Mouse (Mus musculus) liver, embryonic 16.5 days (tissue): ENCODE measurements around the gene Rab43. TPM values are rescaled to one million over a fixed set of nuclear protein-coding genes. Genes with fewer than 3 reads are reported as not detected.
A peak's percentile ranks its signal among the peaks of the same experiment; 100 is the strongest.

Source experiments
- ATAC-seq: fragments of 200-750 bp; cut with Nextera tagmentation; 2 replicates; pipeline ENCODE4 v1.8.0; 2017; ENCODE audit warnings: low read depth, mild to moderate bottlenecking, moderate number of reproducible peaks, moderate library complexity
- H3K27ac ChIP-seq: fragments of 300-500 bp; sonication (generic); 2 replicates; pipeline ENCODE4 v1.5.1; 2014; ENCODE audit warnings: mild to moderate bottlenecking, low read length
- H3K27me3 ChIP-seq: fragments of 300-500 bp; sonication (generic); 2 replicates; pipeline ENCODE4 v1.6.1; 2014; ENCODE audit warnings: low read depth, low read length, mixed read lengths; ENCODE audit not compliant: control insufficient read depth, insufficient read depth
- H3K36me3 ChIP-seq: fragments of 300-500 bp; sonication (generic); 2 replicates; pipeline ENCODE4 v1.6.1; 2014; ENCODE audit warnings: mild to moderate bottlenecking; ENCODE audit not compliant: control insufficient read depth, insufficient read depth
- H3K4me1 ChIP-seq: fragments of 300-500 bp; sonication (generic); 2 replicates; pipeline ENCODE4 v1.6.1; 2014; ENCODE audit warnings: low read depth, low read length, mixed read lengths; ENCODE audit not compliant: control insufficient read depth
- H3K4me2 ChIP-seq: fragments of 300-500 bp; sonication (generic); 2 replicates; pipeline ENCODE4 v1.6.1; 2014; ENCODE audit warnings: low read depth, low read length, mixed read lengths
- H3K4me3 ChIP-seq: fragments of 300-500 bp; sonication (generic); 2 replicates; pipeline ENCODE4 v1.5.1; 2014; ENCODE audit warnings: low read depth, mild to moderate bottlenecking, low read length
- H3K9ac ChIP-seq: fragments of 300-500 bp; sonication (generic); 2 replicates; pipeline ENCODE4 v1.6.1; 2014; ENCODE audit warnings: low read depth, low read length
- H3K9me3 ChIP-seq: fragments of 300-500 bp; sonication (generic); replicated peaks from 2 replicates; pipeline ENCODE4 v1.6.1; 2016; ENCODE audit warnings: low read length; ENCODE audit not compliant: control insufficient read depth
- WGBS: fragments of 180-500 bp; shearing (Covaris S2); extraction: QIAGEN DNeasy Blood & Tissue Kit; methylation state at CpG from one replicate; pipeline ENCODE4 v1.1.7; 2014; ENCODE audit not compliant: insufficient replicate concordance; 5-methylcytosine and 5-hydroxymethylcytosine counted together
- polyA plus RNA-seq: library from polyadenylated mRNA; unstranded; fragments of >200 nt; fragmentation: Nextera tagmentation; extraction: Ambion mirVana; gene quantifications from 2 replicates; pipeline ENCODE4 v1.2.1, GENCODE M21; 2015

Rab43 gene
- polyA plus RNA-seq, 1 experiment from 2014 or later = 34.8 TPM

GRCm38 (mm10) chr6:87784033-87784432 lies 27.9 kb downstream of the Rab43 start:
- H3K9ac ChIP-seq = no peak overlapping the region
- peaks cover 24% of the 10 kb centered on the region for H3K4me1 ChIP-seq
- H3K4me3 ChIP-seq = no peak overlapping the region
- 0 out of 2 replicates have a peak, but pooled peaks have one; percentile 54 for ATAC-seq
- no peak overlapping the region; the same call in 1 of the 2 replicates for H3K27ac ChIP-seq
- no peaks in the 10 kb centered on the region for H3K27me3 ChIP-seq
- WGBS = 29% methylated on average over 8 of the region's 8 CpGs
- no peaks in the 10 kb centered on the region; the same call in 1 of the 2 replicates for H3K36me3 ChIP-seq
- no peaks in the 10 kb centered on the region for H3K9me3 ChIP-seq
- no peak overlapping the region for H3K4me2 ChIP-seq

DNA sequence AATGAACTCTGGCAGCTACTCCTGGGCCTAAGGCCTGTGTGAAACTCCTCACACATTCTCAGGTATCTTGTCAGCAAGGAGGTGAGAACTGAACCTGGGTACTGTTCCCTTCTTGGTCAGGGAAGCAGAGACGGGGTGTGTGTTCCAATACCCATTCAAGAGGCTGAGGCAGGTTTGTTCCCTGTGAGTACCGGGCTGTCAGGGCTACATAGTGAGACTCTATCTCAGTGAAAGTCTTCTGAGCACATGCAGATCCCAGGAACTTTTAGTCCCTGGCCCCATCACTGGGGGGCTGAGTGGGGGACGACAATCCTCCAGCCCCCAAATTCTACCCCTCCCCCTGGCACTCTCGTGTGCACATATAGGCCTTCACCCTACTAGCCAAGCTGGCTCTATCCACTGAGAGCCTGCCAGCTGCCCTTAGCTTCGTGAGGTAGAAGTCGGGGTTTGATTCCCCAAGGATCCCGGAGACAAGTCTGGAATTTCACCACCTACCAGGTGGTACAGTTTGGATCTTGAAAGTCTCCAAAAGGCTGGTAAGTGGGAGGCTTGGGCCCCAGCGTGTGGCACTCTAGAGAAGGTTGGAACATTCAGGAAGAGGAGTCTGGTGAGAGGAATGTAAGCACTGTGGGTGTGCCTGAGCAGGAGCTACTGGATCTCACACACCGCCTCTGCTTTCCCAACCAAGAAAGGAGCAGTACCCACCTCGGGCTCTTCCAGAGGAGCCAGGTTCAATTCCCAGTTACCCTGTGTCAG lies 31.2 kb downstream of the Rab43 start:
- peaks cover 35% of the 10 kb centered on the region for H3K4me1 ChIP-seq
- 77% methylated on average over 10 of the region's 10 CpGs for WGBS
- no peak overlapping the region for H3K9ac ChIP-seq
- no peaks in the 10 kb centered on the region for H3K9me3 ChIP-seq
- no peaks in the 10 kb centered on the region for H3K27me3 ChIP-seq
- ATAC-seq = no peak
- H3K36me3 ChIP-seq = no peaks in the 10 kb centered on the region
- no peak overlapping the region for H3K4me3 ChIP-seq
- H3K27ac ChIP-seq = no peak overlapping the region
- no peak overlapping the region for H3K4me2 ChIP-seq

- ATAC-seq = no peak
- Histone ChIP-seq H3K27me3 (no peaks in the 10 kb centered on the region), H3K9ac (peak overlapping the region; percentile 5; the same call in 1 of the 2 replicates), H3K4me2 (no peak overlapping the region), H3K4me3 (no peak overlapping the region), H3K9me3 (no peaks in the 10 kb centered on the region), H3K27ac (peak overlapping the region; percentile 36), H3K4me1 (peaks cover 38% of the 10 kb centered on the region), H3K36me3 (no peaks in the 10 kb centered on the region)
- WGBS = 84% methylated on average over 11 of the region's 11 CpGs
These were observed 32.5 kb downstream of the Rab43 start for GRCm38 (mm10) chr6:87779174-87780165.

DNA sequence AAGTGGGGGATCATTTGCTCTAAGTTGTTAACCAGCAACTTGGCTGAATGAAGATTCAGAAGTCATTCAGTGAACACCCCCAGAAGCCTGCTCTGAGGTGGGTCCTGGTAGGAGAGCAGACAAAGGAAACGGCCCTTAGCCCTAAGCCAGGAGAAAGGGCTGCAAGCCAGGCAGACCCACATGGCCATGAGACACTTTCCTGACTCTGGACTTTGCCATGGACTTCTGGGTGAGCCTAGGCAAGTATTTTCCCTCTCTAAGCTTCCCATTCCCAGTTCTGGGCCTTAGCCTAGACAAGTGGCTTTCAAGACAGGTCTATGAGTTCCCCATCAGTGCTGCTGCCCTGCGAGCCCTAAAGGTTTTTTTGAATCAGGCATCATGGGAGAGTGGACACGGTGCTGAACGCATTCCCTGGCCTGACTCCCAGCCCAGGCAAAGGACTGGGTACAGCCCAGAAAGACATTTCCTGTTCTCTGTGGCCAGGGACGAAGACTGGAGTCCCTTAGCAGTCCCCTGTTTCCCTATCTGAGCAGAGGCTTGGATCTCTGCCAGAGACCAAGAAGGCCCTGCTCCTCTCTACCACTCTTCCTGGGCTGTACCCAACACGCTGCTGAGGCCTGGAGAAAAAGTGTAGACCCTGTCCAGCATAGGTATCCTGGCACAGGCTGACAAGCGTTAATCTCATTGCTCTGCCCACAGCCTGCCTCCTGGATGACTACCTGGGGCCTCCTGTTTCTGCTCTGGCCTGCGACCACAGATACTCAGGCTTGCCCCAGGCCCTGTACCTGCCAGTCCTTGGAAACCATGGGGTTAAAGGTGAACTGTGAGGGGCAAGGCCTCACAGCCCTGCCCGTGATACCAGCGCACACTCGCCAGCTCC lies 33.4 kb downstream of the Rab43 start:
- WGBS = 44% methylated on average over 11 of the region's 11 CpGs
- ATAC-seq = no peak
- no peaks in the 10 kb centered on the region for H3K9me3 ChIP-seq

GRCm38 (mm10) chr6:87777842-87778241 lies 34.1 kb downstream of the Rab43 start, which contains the start of gene Gp9:
Gp9 (plus strand) TSS chr6:87778072.
- peaks cover 34% of the 10 kb centered on the region for H3K4me1 ChIP-seq
- WGBS = 17% methylated on average over 2 of the region's 2 CpGs
- no peak for ATAC-seq
- no peaks in the 10 kb centered on the region for H3K36me3 ChIP-seq
- H3K4me3 ChIP-seq = peak within 1 kb of the TSS; percentile 49
- peak within 1 kb of the TSS; percentile 73 for H3K4me2 ChIP-seq
- peak within 1 kb of the TSS; percentile 89 for H3K27ac ChIP-seq
- no peaks in the 10 kb centered on the region for H3K27me3 ChIP-seq
- peak within 1 kb of the TSS; percentile 59 for H3K9ac ChIP-seq
- no peaks in the 10 kb centered on the region for H3K9me3 ChIP-seq

More for the DNA sequence above, 33.4 kb downstream of the Rab43 start:
- Histone ChIP-seq H3K27ac (peak overlapping the region; percentile 36), H3K27me3 (no peaks in the 10 kb centered on the region), H3K9ac (peak overlapping the region; percentile 49), H3K4me2 (no peak overlapping the region; the same call in 1 of the 2 replicates), H3K4me1 (peaks cover 34% of the 10 kb centered on the region), H3K4me3 (no peak overlapping the region), H3K36me3 (no peaks in the 10 kb centered on the region)

GRCm38 (mm10) chr6:87776663-87777062 lies 35.3 kb downstream of the Rab43 start:
- no peak; the same call in 1 of the 2 replicates for ATAC-seq
- whole genome bisulfite sequencing = 60% methylated on average over 1 of the region's 1 CpGs
- H3K4me1 ChIP-seq = peaks cover 34% of the 10 kb centered on the region
- H3K27me3 ChIP-seq = no peaks in the 10 kb centered on the region
- H3K36me3 ChIP-seq = no peaks in the 10 kb centered on the region
- no peaks in the 10 kb centered on the region for H3K9me3 ChIP-seq
- H3K9ac ChIP-seq = peak overlapping the region; percentile 59
- H3K4me2 ChIP-seq = peak overlapping the region; percentile 73
- peak overlapping the region; percentile 89 for H3K27ac ChIP-seq
- peak overlapping the region; percentile 49 for H3K4me3 ChIP-seq

DNA sequence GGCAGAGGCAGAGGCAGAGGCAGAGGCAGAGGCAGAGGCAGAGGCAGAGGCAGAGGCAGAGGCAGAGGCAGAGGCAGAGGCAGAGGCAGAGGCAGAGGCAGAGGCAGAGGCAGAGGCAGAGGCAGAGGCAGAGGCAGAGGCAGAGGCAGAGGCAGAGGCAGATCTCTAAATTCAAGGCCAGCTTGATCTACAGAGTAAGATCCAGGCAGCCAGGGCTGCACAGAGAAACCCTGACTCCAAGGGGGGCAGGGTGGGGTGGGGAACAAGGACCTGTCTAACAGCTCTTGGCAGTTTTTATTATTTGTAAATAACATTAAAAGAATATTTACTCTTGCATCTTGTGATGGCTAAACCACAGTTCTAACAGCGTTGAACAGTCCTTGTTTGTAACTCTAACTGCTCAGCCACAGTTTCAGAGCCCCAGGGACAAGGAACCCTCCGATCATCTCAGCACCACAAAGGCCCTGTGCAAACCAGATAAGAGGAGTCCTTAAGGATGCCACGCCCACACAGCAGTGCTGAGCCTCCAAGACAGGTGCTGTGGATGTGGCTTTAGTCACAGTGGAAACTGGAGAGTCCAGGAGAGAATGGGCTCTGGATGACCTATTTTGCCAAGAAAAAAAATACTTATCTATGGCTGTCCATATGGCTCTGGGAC lies 36.2 kb downstream of the Rab43 start:
- Histone ChIP-seq H3K4me1 (peaks cover 34% of the 10 kb centered on the region), H3K9me3 (no peaks in the 10 kb centered on the region), H3K4me3 (peak overlapping the region; percentile 49), H3K27me3 (no peaks in the 10 kb centered on the region), H3K27ac (peak overlapping the region; percentile 89), H3K9ac (peak overlapping the region; percentile 59), H3K4me2 (peak overlapping the region; percentile 73), H3K36me3 (no peaks in the 10 kb centered on the region)
- ATAC-seq = peak; percentile 99
- 17% methylated on average over 3 of the region's 3 CpGs for WGBS

DNA sequence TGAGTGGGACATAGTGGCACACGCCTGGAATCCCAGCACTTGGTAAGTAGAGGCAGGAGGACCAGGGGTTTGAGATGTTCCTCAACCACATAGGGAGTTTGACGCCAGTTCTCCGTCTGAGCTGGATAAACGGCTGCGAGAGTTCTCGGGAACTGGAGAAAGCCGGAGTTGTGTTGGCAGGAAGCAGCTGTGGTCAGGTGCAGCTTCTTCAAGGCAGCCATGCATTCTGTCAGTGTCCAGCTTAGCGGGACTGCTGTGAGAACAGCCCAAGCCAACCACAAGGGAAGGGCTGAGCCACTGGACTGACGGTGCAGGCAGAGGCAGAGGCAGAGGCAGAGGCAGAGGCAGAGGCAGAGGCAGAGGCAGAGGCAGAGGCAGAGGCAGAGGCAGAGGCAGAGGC lies 37.1 kb downstream of the Rab43 start:
- Histone ChIP-seq H3K36me3 (no peaks in the 10 kb centered on the region), H3K4me1 (peaks cover 34% of the 10 kb centered on the region), H3K4me3 (no peak overlapping the region), H3K9me3 (no peaks in the 10 kb centered on the region), H3K4me2 (no peak overlapping the region), H3K9ac (no peak overlapping the region), H3K27ac (no peak overlapping the region), H3K27me3 (no peaks in the 10 kb centered on the region)
- ATAC-seq = no peak
- 44% methylated on average over 9 of the region's 9 CpGs for WGBS
